11 mouse cellular contexts compared by ENCODE assay signal in genomic region chr19:25052355-25052754, GRCm38 (mm10). TPM values are rescaled to one million over a fixed set of nuclear protein-coding genes. Genes with fewer than 3 reads are reported as not detected.
DNase-seq lines count a peak whose midpoint lies in the region; ATAC-seq and TF ChIP-seq lines count a peak whose summit lies in the region.
"Had no signal": no experiment of that assay in that cellular context is flagged by ENCODE, and none has a peak within 500 bp of the region (broad histone marks: within the 10 kb centered on the region; RNA-seq: fewer than 3 reads in every experiment).

No protein-coding gene starts in this region.

- peak; percentile 93 for DNase-seq in 416B (ENCODE audit: low read depth)
- DNase-seq in T-cell, adult 2 months (ENCODE audit: low spot score), result peak; percentile 86
- peak; percentile 42 for DNase-seq in liver, postnatal 0 days
- DNase-seq in spleen, adult 18-20 months, result peak; percentile 58 to 63
- DNase-seq in retina, postnatal 1 day, result no peak
- DNase-seq in embryonic facial prominence, embryonic 10.5 days (ENCODE audit: low spot score), result no peak
- no peak for DNase-seq in embryo, embryonic 11 days
- DNase-seq in midbrain, embryonic 14.5 days, result no peak
- DNase-seq: kidney, postnatal 14 days had no signal

- WGBS in liver, postnatal 0 days (ENCODE audit: insufficient replicate concordance), result 44% methylated on average over 7 of the region's 7 CpGs
- 91% methylated on average over 7 of the region's 7 CpGs for WGBS in embryonic facial prominence, embryonic 10.5 days
- WGBS in midbrain, embryonic 14.5 days, result 95% methylated on average over 7 of the region's 7 CpGs

- H3K27ac ChIP-seq in liver, postnatal 0 days (ENCODE audit: low read depth), result peak overlapping the region; percentile 64
- H3K27ac ChIP-seq in embryonic facial prominence, embryonic 10.5 days (replicated peaks), result no peak overlapping the region
- no peak overlapping the region for H3K27ac ChIP-seq in midbrain, embryonic 14.5 days (replicated peaks; ENCODE audit: low read depth, low read length)
- H3K27ac ChIP-seq: heart, adult 2 months; liver, embryonic 14.5 days had no signal

- no peak overlapping the region for H3K9ac ChIP-seq in liver, postnatal 0 days (replicated peaks)
- no peak overlapping the region for H3K9ac ChIP-seq in midbrain, embryonic 14.5 days (replicated peaks; ENCODE audit: low read length)
- H3K9ac ChIP-seq: liver, embryonic 14.5 days had no signal

- H3K36me3 ChIP-seq in liver, postnatal 0 days (replicated peaks; ENCODE audit: insufficient read depth, low read length), result peaks cover 2% of the 10 kb centered on the region
- no peaks in the 10 kb centered on the region for H3K36me3 ChIP-seq in embryonic facial prominence, embryonic 10.5 days (replicated peaks)
- no peaks in the 10 kb centered on the region for H3K36me3 ChIP-seq in midbrain, embryonic 14.5 days (ENCODE audit: control insufficient read depth, insufficient read depth, low read length)

- H3K4me1 ChIP-seq in liver, postnatal 0 days (ENCODE audit: insufficient read depth), result peaks cover 3% of the 10 kb centered on the region; the same call in 1 of the 2 replicates
- no peaks in the 10 kb centered on the region for H3K4me1 ChIP-seq in embryonic facial prominence, embryonic 10.5 days
- no peaks in the 10 kb centered on the region for H3K4me1 ChIP-seq in midbrain, embryonic 14.5 days (ENCODE audit: control insufficient read depth, insufficient read depth, low read length)

- 0 out of 2 replicates have a peak, but pooled peaks have one; percentile 13 for TF ChIP-seq EP300 in liver, postnatal 0 days (IDR thresholded peaks at IDR 0.05; ENCODE audit: low read depth)

- no peaks in the 10 kb centered on the region for H3K9me3 ChIP-seq in liver, postnatal 0 days (ENCODE audit: low read length)
- no peaks in the 10 kb centered on the region for H3K9me3 ChIP-seq in embryonic facial prominence, embryonic 10.5 days
- H3K9me3 ChIP-seq in midbrain, embryonic 14.5 days (ENCODE audit: control insufficient read depth, low read length), result no peaks in the 10 kb centered on the region

- H3K4me3 ChIP-seq in liver, postnatal 0 days (ENCODE audit: low read depth, low read length), result peak overlapping the region; percentile 19
- no peak overlapping the region for H3K4me3 ChIP-seq in embryonic facial prominence, embryonic 10.5 days
- no peak overlapping the region for H3K4me3 ChIP-seq in midbrain, embryonic 14.5 days (replicated peaks; ENCODE audit: low read depth, low read length)
- H3K4me3 ChIP-seq: heart, adult 2 months had no signal

- H3K4me2 ChIP-seq in liver, postnatal 0 days (ENCODE audit: low read depth, low read length), result peak overlapping the region; percentile 47; the same call in 1 of the 2 replicates
- no peak overlapping the region for H3K4me2 ChIP-seq in midbrain, embryonic 14.5 days (ENCODE audit: low read length)

- ATAC-seq in liver, postnatal 0 days, result peak; percentile 43
- ATAC-seq in midbrain, embryonic 14.5 days (ENCODE audit: low FRiP score, low TSS enrichment), result no peak

- TF ChIP-seq CTCF in liver, postnatal 0 days (IDR thresholded peaks at IDR 0.05; ENCODE audit: low read depth), result no peak

- no peaks in the 10 kb centered on the region for H3K27me3 ChIP-seq in liver, postnatal 0 days (ENCODE audit: insufficient read depth, low read length)
- no peaks in the 10 kb centered on the region for H3K27me3 ChIP-seq in embryonic facial prominence, embryonic 10.5 days (replicated peaks; ENCODE audit: low read depth, poor library complexity, severe bottlenecking)
- H3K27me3 ChIP-seq in midbrain, embryonic 14.5 days (ENCODE audit: control insufficient read depth, insufficient read depth, low read length), result no peaks in the 10 kb centered on the region

RNA-seq across cellular contexts. Expression of gene Dock8, which starts 53.0 kb away (rescaled TPM):
- polyA plus RNA-seq in liver, postnatal 0 days (2015; fragmentation: Nextera tagmentation; extraction: Ambion mirVana), result 10.3 and 12.5 TPM in 2 replicates
- 1.3 and 2.3 TPM in 2 replicates for polyA plus RNA-seq in embryonic facial prominence, embryonic 10.5 days (2016; fragmentation: Nextera tagmentation; extraction: Ambion mirVana)
- polyA plus RNA-seq in midbrain, embryonic 14.5 days (2014; fragmentation: Nextera tagmentation; extraction: Ambion mirVana), result 0.41 and 0.55 TPM in 2 replicates

Comparison
In these comparisons a context has a peak if more than half of its experiments do, and no peak if none do; other contexts are left out.
1. DNase-seq: peak in 416B (single experiment), T-cell, adult 2 months (single experiment), liver, postnatal 0 days (single experiment) and spleen, adult 18-20 months (2 of 2); none in retina, postnatal 1 day (single experiment), embryonic facial prominence, embryonic 10.5 days (single experiment), embryo, embryonic 11 days (single experiment) and midbrain, embryonic 14.5 days (single experiment).